Mouse (Mus musculus) limb, embryonic 13.5 days (tissue): ENCODE measurements around the gene Scamp3. TPM values are rescaled to one million over a fixed set of nuclear protein-coding genes. Genes with fewer than 3 reads are reported as not detected.

Experiments
- ATAC-seq: fragments of 200-750 bp; cut with Nextera tagmentation; 2 replicates; pipeline ENCODE4 v1.8.0; 2017; ENCODE audit warnings: low read depth, moderate number of reproducible peaks, moderate TSS enrichment; ENCODE audit not compliant: low FRiP score
- H3K27ac ChIP-seq: fragments of 300-500 bp; sonication (generic); 2 replicates; pipeline ENCODE4 v1.5.1; 2015; ENCODE audit warnings: inconsistent platforms, mild to moderate bottlenecking, moderate library complexity
- H3K27me3 ChIP-seq: fragments of 300-500 bp; sonication (generic); 2 replicates; pipeline ENCODE4 v1.6.1; 2015; ENCODE audit warnings: mild to moderate bottlenecking, inconsistent platforms
- H3K36me3 ChIP-seq: fragments of 300-500 bp; sonication (generic); 2 replicates; pipeline ENCODE4 v1.6.1; 2015; ENCODE audit warnings: inconsistent platforms, mild to moderate bottlenecking, moderate library complexity
- H3K4me1 ChIP-seq: fragments of 300-500 bp; sonication (generic); 2 replicates; pipeline ENCODE4 v1.6.1; 2015; ENCODE audit warnings: inconsistent platforms
- H3K4me2 ChIP-seq: fragments of 300-500 bp; sonication (generic); replicated peaks from 2 replicates; pipeline ENCODE4 v1.6.1; 2015; ENCODE audit warnings: inconsistent platforms, mild to moderate bottlenecking, moderate library complexity
- H3K4me3 ChIP-seq: fragments of 300-500 bp; sonication (generic); 2 replicates; pipeline ENCODE4 v1.5.1; 2015; ENCODE audit warnings: moderate library complexity, mild to moderate bottlenecking, inconsistent platforms
- H3K9ac ChIP-seq: fragments of 300-500 bp; sonication (generic); 2 replicates; pipeline ENCODE4 v1.6.1; 2015; ENCODE audit warnings: mild to moderate bottlenecking, inconsistent platforms
- H3K9me3 ChIP-seq: fragments of 300-500 bp; sonication (generic); 2 replicates; pipeline ENCODE4 v1.6.1; 2016; ENCODE audit warnings: inconsistent platforms
- WGBS: fragments of 180-500 bp; shearing (Covaris S2); methylation state at CpG from one replicate; pipeline ENCODE4 v1.1.7; 2015; 5-methylcytosine and 5-hydroxymethylcytosine counted together
- microRNA counts: library from miRNA; unstranded; fragments of <30 nt; microRNA quantifications from one replicate; lab custom pipeline; 2016
- microRNA-seq: library from miRNA; unstranded; fragments of <30 nt; microRNA quantifications from one replicate; pipeline ENCODE4, GENCODE M21; 2016
- polyA plus RNA-seq: library from polyadenylated mRNA; unstranded; fragments of >200 nt; fragmentation: Nextera tagmentation; extraction: Ambion mirVana; gene quantifications from 2 replicates; pipeline ENCODE4 v1.2.1, GENCODE M21; 2015

The Scamp3 gene
- polyA plus RNA-seq, 1 experiment from 2014 or later: 115 TPM

DNA sequence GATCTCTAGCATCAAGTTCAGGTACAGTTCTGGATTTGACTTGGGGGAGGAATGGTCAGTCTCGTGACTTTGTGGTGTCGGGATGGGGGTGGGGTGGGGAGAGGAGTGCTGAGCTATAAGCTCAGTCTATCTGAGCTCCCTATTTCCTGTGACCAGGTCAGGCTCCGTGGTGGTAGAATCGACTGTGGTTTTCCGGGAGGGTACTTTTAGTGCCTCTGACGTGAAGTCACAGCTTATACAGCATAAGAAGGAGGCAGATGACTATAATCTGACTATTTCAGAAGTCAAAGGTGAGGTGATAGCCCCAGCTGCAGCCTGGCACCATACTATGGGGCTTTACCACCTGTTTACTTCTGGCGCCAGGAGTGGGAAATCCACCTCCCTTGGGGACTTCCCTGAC, 54.1 kb downstream of the Scamp3 start:
- Histone ChIP-seq H3K9ac (no peak overlapping the region), H3K4me2 (no peak overlapping the region), H3K36me3 (peaks cover 26% of the 10 kb centered on the region), H3K27me3 (peaks cover 25% of the 10 kb centered on the region), H3K4me3 (no peak overlapping the region), H3K27ac (no peak overlapping the region), H3K9me3 (no peaks in the 10 kb centered on the region), H3K4me1 (peaks cover 26% of the 10 kb centered on the region)
- no peak for ATAC-seq
- WGBS: 58% methylated on average over 7 of the region's 7 CpGs

DNA sequence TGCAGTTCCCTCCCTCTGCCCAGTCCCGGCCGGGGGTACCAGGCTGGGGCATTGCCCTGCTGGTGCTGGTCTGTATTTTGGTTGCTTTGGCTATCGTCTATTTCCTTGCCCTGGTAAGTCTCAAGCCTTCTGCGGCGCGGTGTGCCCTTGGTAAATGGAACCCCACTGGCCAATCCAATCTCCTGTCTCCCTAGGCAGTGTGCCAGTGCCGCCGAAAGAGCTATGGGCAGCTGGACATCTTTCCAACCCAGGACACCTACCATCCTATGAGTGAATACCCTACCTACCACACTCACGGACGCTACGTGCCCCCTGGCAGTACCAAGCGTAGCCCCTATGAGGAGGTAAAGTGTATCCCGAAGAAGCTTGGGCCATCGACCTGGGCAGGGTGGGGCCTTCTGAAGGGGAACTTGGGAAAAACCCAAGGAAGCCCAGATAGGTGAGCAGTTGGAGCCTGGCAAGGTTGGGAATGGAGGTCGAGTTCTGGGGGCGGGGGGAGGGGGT, 54.6 kb downstream of the Scamp3 start:
- no peak for ATAC-seq
- H3K4me2 ChIP-seq: no peak overlapping the region

More for the DNA sequence above, 54.6 kb downstream of the Scamp3 start:
- Histone ChIP-seq H3K4me1 (peaks cover 22% of the 10 kb centered on the region), H3K27me3 (peaks cover 25% of the 10 kb centered on the region), H3K4me3 (no peak overlapping the region), H3K9me3 (no peaks in the 10 kb centered on the region), H3K36me3 (peaks cover 31% of the 10 kb centered on the region), H3K27ac (no peak overlapping the region), H3K9ac (no peak overlapping the region)
- WGBS: 74% methylated on average over 16 of the region's 16 CpGs

MicroRNAs encoded within 50 kb of the gene (microRNA counts, 519-probe panel; counts per million panel counts)
- not detected for microRNA mmu-miR-92b (lab: Ali Mortazavi, UCI)

Small RNAs within 50 kb of the gene (microRNA-seq; reads per million reads assigned to microRNA genes)
- gene Mir92b: 255 reads per million, percentile 64 among the genes with 10 or more reads in this experiment

Other genes starting within 250 kb of the Scamp3 start
- 26.7 and 27.1 TPM in 2 replicates for gene Ash1l, start 226.9 kb upstream of the Scamp3 start, polyA plus RNA-seq
- gene Dap3, start 226.3 kb upstream of the Scamp3 start, polyA plus RNA-seq: 147 and 151 TPM in 2 replicates
- 30.9 and 32.7 TPM in 2 replicates for gene Rusc1, start 84.2 kb upstream of the Scamp3 start, polyA plus RNA-seq
- gene Gm43738, start 76.4 kb upstream of the Scamp3 start, polyA plus RNA-seq: not detected in 2 replicates
- 194 and 207 TPM in 2 replicates for gene Fdps, start 75.5 kb upstream of the Scamp3 start, polyA plus RNA-seq
- gene Pklr, start 41.3 kb upstream of the Scamp3 start, polyA plus RNA-seq: 0.33 and 0.68 TPM in 2 replicates
- 2.0 and 3.0 TPM in 2 replicates for gene Hcn3, start 17.3 kb upstream of the Scamp3 start, polyA plus RNA-seq
- 32.3 and 36.6 TPM in 2 replicates for gene Clk2, start 12.7 kb upstream of the Scamp3 start, polyA plus RNA-seq
- 34.0 and 35.2 TPM in 2 replicates for gene Fam189b, start 5.7 kb downstream of the Scamp3 start, polyA plus RNA-seq
- 35.6 and 40.2 TPM in 2 replicates for gene Gba, start 25.5 kb downstream of the Scamp3 start, polyA plus RNA-seq
- gene Thbs3, start 37.7 kb downstream of the Scamp3 start, polyA plus RNA-seq: 63.7 and 69.8 TPM in 2 replicates
- 202 and 205 TPM in 2 replicates for gene Mtx1, start 49.6 kb downstream of the Scamp3 start, polyA plus RNA-seq
- 0.64 and 1.1 TPM in 2 replicates for gene Muc1, start 51.6 kb downstream of the Scamp3 start, polyA plus RNA-seq
- gene Krtcap2, start 68.5 kb downstream of the Scamp3 start, polyA plus RNA-seq: 332 and 333 TPM in 2 replicates
- 6.1 and 6.8 TPM in 2 replicates for gene Trim46, start 68.8 kb downstream of the Scamp3 start, polyA plus RNA-seq
- 120 and 126 TPM in 2 replicates for gene Dpm3, start 81.9 kb downstream of the Scamp3 start, polyA plus RNA-seq
- 85.5 and 88.8 TPM in 2 replicates for gene Slc50a1, start 93.1 kb downstream of the Scamp3 start, polyA plus RNA-seq
- 44.0 and 46.2 TPM in 2 replicates for gene Efna1, start 103.7 kb downstream of the Scamp3 start, polyA plus RNA-seq
- 27.4 and 30.6 TPM in 2 replicates for gene Efna3, start 145.5 kb downstream of the Scamp3 start, polyA plus RNA-seq
- gene Efna4, start 160.6 kb downstream of the Scamp3 start, polyA plus RNA-seq: 49.0 and 51.6 TPM in 2 replicates
- 50.3 and 52.2 TPM in 2 replicates for gene Adam15, start 172.5 kb downstream of the Scamp3 start, polyA plus RNA-seq
- gene Dcst2, start 184.5 kb downstream of the Scamp3 start, polyA plus RNA-seq: 0.27 and 0.34 TPM in 2 replicates
- 0.38 and 0.51 TPM in 2 replicates for gene Dcst1, start 187.8 kb downstream of the Scamp3 start, polyA plus RNA-seq
- 1.1 and 2.0 TPM in 2 replicates for gene Zbtb7b, start 217.3 kb downstream of the Scamp3 start, polyA plus RNA-seq
- not detected in 2 replicates for gene Lenep, start 225.3 kb downstream of the Scamp3 start, polyA plus RNA-seq
- 27.1 and 28.2 TPM in 2 replicates for gene Flad1, start 234.4 kb downstream of the Scamp3 start, polyA plus RNA-seq
- 508 and 542 TPM in 2 replicates for gene Cks1b, start 240.9 kb downstream of the Scamp3 start, polyA plus RNA-seq
- 102 and 108 TPM in 2 replicates for gene Shc1, start 241.0 kb downstream of the Scamp3 start, polyA plus RNA-seq